Mouse (Mus musculus) stomach, postnatal 0 days (tissue): Measurements from ENCODE around the gene Lta.

Experiments used
- CTCF ChIP-seq: IDR thresholded peaks from 2 replicates; pipeline ENCODE4 v1.5.1; 2016; ENCODE audit warnings: antibody characterized with exemption, low read depth, mild to moderate bottlenecking, moderate library complexity
- EP300 ChIP-seq: optimal IDR thresholded peaks from 2 replicates; pipeline ENCODE3; 2016; ENCODE audit warnings: antibody characterized with exemption

GRCm38 (mm10) chr17:35209785-35210535 lies 4.8 kb upstream of the Lta start:
- TF ChIP-seq CTCF (no peak), EP300 (no peak)
